Mouse (Mus musculus) CD4-positive, CD25-positive, alpha-beta regulatory T cell, adult 2 months (primary cell): ENCODE results near the gene Rasgef1a.

Experiments
- DNase-seq: peaks from one replicate; pipeline ENCODE4 v3.0.0-alpha.2; 2012; ENCODE audit warnings: low read depth, low spot score

Rasgef1a gene

GRCm38 (mm10) chr6:118010756-118011615, at the start of gene Rasgef1a:
Gene Rasgef1a (plus strand): TSS chr6:118011438.
- no peak for DNase-seq

- peak; percentile 13 for DNase-seq
Observed at GRCm38 (mm10) chr6:117963201-117963600, 48.0 kb upstream of the Rasgef1a start.

- DNase-seq: peak; percentile 56
Observed at GRCm38 (mm10) chr6:117966729-117967128, 44.5 kb upstream of the Rasgef1a start.

DNA sequence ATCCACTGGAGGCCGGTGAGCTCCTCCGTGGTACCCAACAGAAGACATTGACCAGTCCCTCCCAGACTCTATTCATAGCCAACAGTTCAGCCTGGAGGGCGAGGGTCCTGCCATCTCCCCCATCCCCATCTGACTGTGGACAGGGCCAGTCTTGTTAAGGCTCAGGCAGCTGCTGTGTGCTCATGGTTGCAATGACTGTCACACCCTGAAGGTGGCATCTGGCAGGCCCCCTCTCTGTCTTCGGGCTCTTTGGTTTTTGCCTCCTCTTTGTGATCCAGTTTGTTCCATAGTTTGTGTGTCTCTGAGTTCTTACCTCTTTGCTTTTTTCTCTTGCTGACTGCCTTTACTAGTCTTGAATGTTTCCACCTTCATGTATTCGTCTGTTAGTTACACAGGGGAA, 24.1 kb upstream of the Rasgef1a start:
- no peak for DNase-seq

- no peak for DNase-seq
Observed at GRCm38 (mm10) chr6:117989209-117989608, 22.0 kb upstream of the Rasgef1a start.

DNA sequence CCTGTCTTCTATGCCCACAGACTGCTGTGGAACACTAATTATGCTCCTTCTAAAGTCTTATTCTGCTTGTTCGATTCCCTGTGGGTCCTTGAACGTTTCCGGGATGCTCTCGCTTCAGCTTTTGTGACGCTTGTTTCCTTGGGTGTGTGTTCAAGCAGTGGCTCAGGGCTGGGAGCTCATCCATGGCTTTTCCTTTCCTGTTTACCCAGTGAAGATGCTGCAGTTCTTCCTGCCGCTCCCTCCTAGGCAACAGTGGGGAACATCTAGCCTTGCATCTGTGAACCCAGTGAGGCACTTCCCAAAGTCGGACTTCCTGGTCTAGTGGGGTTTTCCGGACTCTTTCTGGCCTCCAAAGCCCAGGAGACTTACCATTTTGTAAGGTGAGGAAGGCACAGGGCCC, 20.6 kb upstream of the Rasgef1a start:
- no peak for DNase-seq

GRCm38 (mm10) chr6:117991297-117991696, 19.9 kb upstream of the Rasgef1a start:
- no peak for DNase-seq

DNA sequence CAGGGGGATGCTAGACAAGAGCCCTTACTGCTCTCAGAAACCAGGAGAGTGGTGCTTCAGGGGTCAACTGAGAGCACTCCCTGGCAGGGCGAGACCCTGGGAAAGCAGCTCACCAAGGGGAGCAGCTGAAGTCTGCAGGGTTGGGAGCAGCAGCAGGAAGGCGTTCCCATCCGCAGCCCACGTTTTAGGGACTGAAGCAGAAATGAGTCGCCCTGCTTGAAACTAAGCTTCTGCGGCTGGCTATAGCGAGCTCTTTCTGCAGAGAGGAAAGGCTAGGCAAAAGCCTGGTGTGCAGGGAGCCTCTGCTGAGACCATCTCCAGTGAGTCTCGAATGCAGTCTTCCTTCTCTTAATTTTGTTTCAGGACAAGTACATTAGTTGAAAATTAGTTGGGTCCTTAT, 19.3 kb upstream of the Rasgef1a start:
- no peak for DNase-seq

DNA sequence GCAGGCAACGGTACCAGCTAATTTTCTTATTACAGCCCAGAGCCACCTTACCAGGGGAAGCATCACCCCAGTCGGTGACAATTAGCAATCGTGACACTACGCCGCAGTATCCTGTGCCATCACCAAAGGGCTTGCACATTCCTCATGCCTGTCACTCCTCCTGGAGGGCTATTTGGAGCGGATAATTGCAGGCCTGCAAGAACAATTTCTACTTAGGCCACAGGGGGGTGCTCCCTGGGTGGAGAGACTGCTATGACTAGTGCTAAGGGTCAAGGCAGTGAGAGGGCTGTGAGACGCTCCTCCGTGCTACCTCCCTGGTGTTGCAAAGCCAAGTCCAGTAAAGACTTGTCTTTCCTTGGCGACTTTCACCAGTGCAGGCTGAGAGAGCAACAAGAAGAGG, 16.1 kb upstream of the Rasgef1a start:
- no peak for DNase-seq

DNA sequence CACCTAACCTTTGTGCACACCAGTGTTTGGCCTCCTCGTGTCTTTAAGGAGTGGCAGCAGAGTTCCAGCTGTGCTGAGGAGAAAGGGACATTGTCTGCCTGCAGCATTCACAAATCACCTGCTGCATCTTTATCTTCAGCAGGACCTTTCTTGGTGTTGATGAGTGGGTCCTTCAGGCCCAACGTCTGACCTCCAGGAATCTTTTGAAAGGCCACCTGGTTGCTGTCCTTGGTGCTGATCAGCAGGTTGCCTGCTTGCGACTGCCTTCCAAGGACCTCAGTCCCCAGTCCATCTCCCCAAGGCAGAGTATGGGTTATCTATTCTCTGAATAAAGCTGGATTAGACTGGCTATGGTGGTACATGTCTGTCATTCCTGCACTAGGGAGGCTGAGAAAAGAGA, 10.0 kb upstream of the Rasgef1a start:
- DNase-seq: peak; percentile 7

- peak; percentile 41 for DNase-seq
Observed at GRCm38 (mm10) chr6:118007302-118007701, 3.9 kb upstream of the Rasgef1a start.

- no peak for DNase-seq
Observed at GRCm38 (mm10) chr6:118007843-118008539, 3.2 kb upstream of the Rasgef1a start.

DNA sequence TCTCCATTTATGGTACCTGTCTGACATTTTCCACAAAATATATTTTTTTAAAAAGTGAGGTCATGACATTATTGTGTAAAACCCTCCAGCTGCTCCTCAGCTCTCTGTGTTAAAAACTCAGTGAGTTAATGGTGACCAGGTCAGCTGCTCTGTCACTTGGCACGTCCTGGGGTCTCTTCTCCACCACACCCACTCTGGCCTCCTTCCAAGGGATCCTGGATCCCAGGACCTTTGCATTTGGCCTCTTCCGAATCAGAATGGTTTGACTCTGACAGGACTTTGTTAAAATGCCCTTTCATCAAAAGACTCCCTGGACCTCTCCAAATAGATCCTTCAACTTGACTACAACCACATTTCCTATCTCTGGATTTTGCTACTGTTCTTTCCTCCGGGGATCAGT, 982 bp upstream of the Rasgef1a start:
- no peak for DNase-seq

- no peak for DNase-seq
Observed at GRCm38 (mm10) chr6:118011616-118012316, 528 bp downstream of the Rasgef1a start.

DNA sequence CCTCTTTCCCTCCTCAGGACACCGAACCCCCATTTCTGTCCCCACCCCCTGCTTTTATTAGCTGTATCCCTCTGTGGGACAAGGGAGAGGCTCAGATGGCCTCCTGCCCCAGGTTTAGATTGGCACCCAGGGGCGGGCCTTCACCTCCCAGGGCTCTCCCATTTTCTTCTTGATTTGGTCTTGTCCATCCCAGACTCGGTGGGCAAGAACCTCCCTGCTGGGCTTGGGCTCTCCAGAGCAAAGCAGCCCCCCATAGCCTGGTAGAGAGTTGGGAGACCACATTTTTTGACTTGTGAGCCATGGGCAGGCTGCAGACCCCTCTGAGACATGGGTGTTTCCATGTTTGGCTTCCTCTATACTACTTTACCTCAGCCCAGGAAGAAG, 1.1 kb downstream of the Rasgef1a start:
- no peak for DNase-seq

GRCm38 (mm10) chr6:118012987-118013866, 2.0 kb downstream of the Rasgef1a start:
- DNase-seq: no peak

DNA sequence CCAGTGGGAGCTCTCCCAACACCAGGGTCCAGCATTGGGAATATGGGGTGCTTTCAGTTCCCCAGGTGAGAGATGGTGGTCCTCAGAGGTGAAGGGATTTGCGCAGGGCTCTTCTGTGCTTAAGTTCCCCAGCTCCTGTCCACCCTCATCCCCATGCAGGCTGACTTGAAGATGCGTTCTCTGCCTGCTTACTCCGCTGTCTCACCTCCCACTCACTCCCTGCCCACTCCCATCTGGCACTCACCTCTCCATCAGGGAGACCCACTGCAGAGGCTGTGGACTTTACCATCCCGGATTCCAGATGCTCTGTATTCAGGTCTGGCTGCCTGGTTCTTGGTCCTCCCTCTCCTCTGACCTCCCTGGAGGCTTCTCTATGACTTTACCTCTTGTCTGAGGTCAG, 3.6 kb downstream of the Rasgef1a start:
- no peak for DNase-seq

DNA sequence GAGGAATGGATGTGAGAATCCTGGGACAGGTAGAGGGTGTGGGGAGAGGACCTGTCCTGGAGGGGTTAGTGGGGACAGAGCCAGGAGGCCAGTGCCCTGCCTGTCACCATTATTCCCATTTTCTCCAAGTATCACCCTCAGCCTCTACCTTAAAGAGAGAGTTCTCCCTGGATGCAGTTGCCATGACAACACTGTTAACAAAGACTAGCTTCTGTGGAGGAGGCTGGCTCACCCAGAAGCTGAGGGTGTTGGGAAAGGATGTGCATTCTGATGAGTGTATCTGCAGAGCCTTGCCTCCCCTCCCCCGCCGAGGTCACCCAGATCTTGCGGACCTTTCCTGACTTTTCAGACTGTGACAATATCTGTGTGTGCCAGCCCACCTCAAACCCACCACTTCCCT, 4.7 kb downstream of the Rasgef1a start:
- no peak for DNase-seq

DNA sequence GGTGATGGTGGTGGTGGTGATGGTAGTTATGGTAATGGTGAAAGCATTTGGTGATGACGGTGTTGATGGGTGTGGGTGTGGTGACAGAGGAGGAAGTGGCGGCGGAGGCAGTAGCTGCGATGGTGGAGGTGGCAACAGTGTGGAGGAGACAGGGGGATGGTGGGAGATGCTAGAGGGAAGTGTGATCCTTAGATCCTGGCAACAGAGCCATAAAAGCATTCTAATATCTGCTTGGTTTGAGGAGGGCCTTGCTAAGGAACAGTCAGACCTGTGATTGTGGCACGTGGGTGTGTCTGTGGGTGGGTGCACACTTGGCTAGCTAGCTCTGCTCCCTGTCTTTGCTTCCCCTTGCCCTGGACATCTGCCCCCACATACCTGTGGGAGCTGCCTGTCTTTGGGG, 7.4 kb downstream of the Rasgef1a start:
- DNase-seq: no peak

- DNase-seq: no peak
Observed at GRCm38 (mm10) chr6:118019569-118019968, 8.3 kb downstream of the Rasgef1a start.

GRCm38 (mm10) chr6:118022898-118023635, 11.8 kb downstream of the Rasgef1a start:
- no peak for DNase-seq
